Mouse (Mus musculus) liver (tissue): ENCODE measurements around the gene Rpp30.
A peak's percentile ranks its signal among the peaks of the same experiment; 100 is the strongest.

Source experiments
- DNase-seq: peaks from one replicate; pipeline ENCODE4 v3.0.0-alpha.2; 2020; ENCODE audit warnings: mixed read lengths

Rpp30 gene

GRCm38 (mm10) chr19:36083262-36084225 lies at the start of gene Rpp30:
Gene Rpp30 (plus strand): TSS chr19:36083716.
- DNase-seq = peak; percentile 88

GRCm38 (mm10) chr19:36046046-36046445 lies 37.5 kb upstream of the Rpp30 start:
- DNase-seq = no peak

GRCm38 (mm10) chr19:36056502-36057221 lies 26.9 kb upstream of the Rpp30 start:
- DNase-seq = no peak

- peak; percentile 9 for DNase-seq
Measured at GRCm38 (mm10) chr19:36057231-36057811, 26.2 kb upstream of the Rpp30 start, which contains the start of gene Htr7. Gene Htr7 (minus strand): TSS chr19:36057507.

GRCm38 (mm10) chr19:36062801-36063529 lies 20.6 kb upstream of the Rpp30 start:
- no peak for DNase-seq

- DNase-seq = peak; percentile 30
Measured at GRCm38 (mm10) chr19:36082606-36083261, 782 bp upstream of the Rpp30 start.

- DNase-seq = no peak
Measured at GRCm38 (mm10) chr19:36090781-36091180, 7.3 kb downstream of the Rpp30 start.

- no peak for DNase-seq
Measured at GRCm38 (mm10) chr19:36097194-36097593, 13.7 kb downstream of the Rpp30 start.

- DNase-seq = no peak
Measured at GRCm38 (mm10) chr19:36098265-36098664, 14.7 kb downstream of the Rpp30 start.

GRCm38 (mm10) chr19:36098916-36099315 lies 15.4 kb downstream of the Rpp30 start:
- DNase-seq = no peak

- no peak for DNase-seq
Measured at GRCm38 (mm10) chr19:36103909-36104308, 20.4 kb downstream of the Rpp30 start.

- DNase-seq = no peak
Measured at GRCm38 (mm10) chr19:36109318-36109944, 25.9 kb downstream of the Rpp30 start.

- no peak for DNase-seq
Measured at GRCm38 (mm10) chr19:36110465-36110864, 26.9 kb downstream of the Rpp30 start.

GRCm38 (mm10) chr19:36111054-36111895 lies 27.8 kb downstream of the Rpp30 start:
- no peak for DNase-seq

- DNase-seq = no peak
Measured at GRCm38 (mm10) chr19:36112007-36112406, 28.5 kb downstream of the Rpp30 start.

- DNase-seq = no peak
Measured at GRCm38 (mm10) chr19:36116185-36116584, 32.7 kb downstream of the Rpp30 start.

GRCm38 (mm10) chr19:36119219-36119618 lies 35.7 kb downstream of the Rpp30 start:
- no peak for DNase-seq

- no peak for DNase-seq
Measured at GRCm38 (mm10) chr19:36119783-36120471, 36.4 kb downstream of the Rpp30 start, which contains the start of gene Ankrd1. Gene Ankrd1 (minus strand): TSS chr19:36120099.

- DNase-seq = no peak
Measured at GRCm38 (mm10) chr19:36124203-36124602, 40.7 kb downstream of the Rpp30 start.

GRCm38 (mm10) chr19:36128440-36128839 lies 44.9 kb downstream of the Rpp30 start:
- DNase-seq = no peak
